8 mouse cellular contexts compared by ENCODE assay signal in genomic region chr17:84083307-84084263, GRCm38 (mm10).
DNase-seq lines count a peak whose midpoint lies in the region; ATAC-seq lines count a peak whose summit lies in the region.

No protein-coding gene starts in this region.

- no peak overlapping the region for H3K9ac ChIP-seq in hindbrain, embryonic 16.5 days (ENCODE audit: low read depth, low read length)
- H3K9ac ChIP-seq in hindbrain, embryonic 14.5 days, result no peak overlapping the region
- no peak overlapping the region for H3K9ac ChIP-seq in limb, embryonic 15.5 days
- no peak overlapping the region for H3K9ac ChIP-seq in forebrain, embryonic 13.5 days

- intact Hi-C loops in heart, postnatal 14 days (cut with DNase I), result no loop called here

- no peaks in the 10 kb centered on the region for H3K36me3 ChIP-seq in hindbrain, embryonic 16.5 days (ENCODE audit: control insufficient read depth, insufficient read depth, low read length)
- H3K36me3 ChIP-seq in hindbrain, embryonic 14.5 days (replicated peaks; ENCODE audit: control insufficient read depth, insufficient read depth), result no peaks in the 10 kb centered on the region
- no peaks in the 10 kb centered on the region for H3K36me3 ChIP-seq in embryonic facial prominence, embryonic 10.5 days (replicated peaks)
- no peaks in the 10 kb centered on the region for H3K36me3 ChIP-seq in limb, embryonic 15.5 days
- no peaks in the 10 kb centered on the region for H3K36me3 ChIP-seq in forebrain, embryonic 13.5 days (ENCODE audit: poor library complexity, severe bottlenecking)

- no peak overlapping the region for H3K4me3 ChIP-seq in hindbrain, embryonic 16.5 days (ENCODE audit: low read length)
- H3K4me3 ChIP-seq in hindbrain, embryonic 14.5 days (replicated peaks; ENCODE audit: low read length), result no peak overlapping the region
- no peak overlapping the region for H3K4me3 ChIP-seq in embryonic facial prominence, embryonic 10.5 days
- no peak overlapping the region for H3K4me3 ChIP-seq in limb, embryonic 15.5 days
- H3K4me3 ChIP-seq in forebrain, embryonic 13.5 days, result no peak overlapping the region

- WGBS in hindbrain, embryonic 16.5 days, result 74% methylated on average over 16 of the region's 16 CpGs
- 78% methylated on average over 16 of the region's 16 CpGs for WGBS in hindbrain, embryonic 14.5 days
- WGBS in embryonic facial prominence, embryonic 10.5 days, result 61% methylated on average over 16 of the region's 16 CpGs
- WGBS in limb, embryonic 15.5 days, result 49% methylated on average over 16 of the region's 16 CpGs
- 78% methylated on average over 16 of the region's 16 CpGs for WGBS in forebrain, embryonic 13.5 days

- no peak for ATAC-seq in hindbrain, embryonic 16.5 days
- ATAC-seq in hindbrain, embryonic 14.5 days (ENCODE audit: low FRiP score), result no peak
- ATAC-seq in limb, embryonic 15.5 days (ENCODE audit: insufficient number of reproducible peaks, low FRiP score, low TSS enrichment, low read depth), result no peak; the same call in 1 of the 2 replicates
- ATAC-seq in forebrain, embryonic 13.5 days, result no peak

- peaks cover 15% of the 10 kb centered on the region for H3K4me1 ChIP-seq in hindbrain, embryonic 16.5 days (ENCODE audit: control insufficient read depth, insufficient read depth, low read depth, low read length)
- H3K4me1 ChIP-seq in hindbrain, embryonic 14.5 days (replicated peaks; ENCODE audit: control insufficient read depth, insufficient read depth, low read length), result peaks cover 26% of the 10 kb centered on the region
- H3K4me1 ChIP-seq in embryonic facial prominence, embryonic 10.5 days, result peaks cover 48% of the 10 kb centered on the region
- peaks cover 55% of the 10 kb centered on the region for H3K4me1 ChIP-seq in limb, embryonic 15.5 days
- peaks cover 37% of the 10 kb centered on the region for H3K4me1 ChIP-seq in forebrain, embryonic 13.5 days

- H3K27ac ChIP-seq in hindbrain, embryonic 16.5 days (ENCODE audit: low read depth, low read length), result 0 out of 2 replicates have a peak overlapping the region, but pooled peaks have one; percentile 9
- H3K27ac ChIP-seq in hindbrain, embryonic 14.5 days, result no peak overlapping the region
- peak overlapping the region; percentile 73 for H3K27ac ChIP-seq in embryonic facial prominence, embryonic 10.5 days (replicated peaks)
- H3K27ac ChIP-seq in limb, embryonic 15.5 days, result peak overlapping the region; percentile 81
- H3K27ac ChIP-seq in forebrain, embryonic 13.5 days, result no peak overlapping the region

- H3K4me2 ChIP-seq in hindbrain, embryonic 16.5 days (ENCODE audit: low read length), result no peak overlapping the region
- no peak overlapping the region for H3K4me2 ChIP-seq in hindbrain, embryonic 14.5 days (replicated peaks)
- no peak overlapping the region for H3K4me2 ChIP-seq in limb, embryonic 15.5 days
- H3K4me2 ChIP-seq in forebrain, embryonic 13.5 days, result no peak overlapping the region

- H3K9me3 ChIP-seq in hindbrain, embryonic 16.5 days (ENCODE audit: control insufficient read depth, low read length), result no peaks in the 10 kb centered on the region
- H3K9me3 ChIP-seq in hindbrain, embryonic 14.5 days (ENCODE audit: control insufficient read depth, low read length), result no peaks in the 10 kb centered on the region
- H3K9me3 ChIP-seq in embryonic facial prominence, embryonic 10.5 days, result no peaks in the 10 kb centered on the region
- no peaks in the 10 kb centered on the region for H3K9me3 ChIP-seq in limb, embryonic 15.5 days
- no peaks in the 10 kb centered on the region for H3K9me3 ChIP-seq in forebrain, embryonic 13.5 days (replicated peaks)

- no peaks in the 10 kb centered on the region for H3K27me3 ChIP-seq in hindbrain, embryonic 16.5 days (replicated peaks; ENCODE audit: control insufficient read depth, insufficient read depth, low read length)
- no peaks in the 10 kb centered on the region for H3K27me3 ChIP-seq in hindbrain, embryonic 14.5 days (ENCODE audit: control insufficient read depth, insufficient read depth, low read length)
- peaks cover 8% of the 10 kb centered on the region; the same call in 1 of the 2 replicates for H3K27me3 ChIP-seq in embryonic facial prominence, embryonic 10.5 days (replicated peaks; ENCODE audit: low read depth, poor library complexity, severe bottlenecking)
- H3K27me3 ChIP-seq in limb, embryonic 15.5 days, result no peaks in the 10 kb centered on the region
- no peaks in the 10 kb centered on the region for H3K27me3 ChIP-seq in forebrain, embryonic 13.5 days

- DNase-seq in hindbrain, embryonic 14.5 days (ENCODE audit: low spot score), result no peak
- DNase-seq in embryonic facial prominence, embryonic 10.5 days (ENCODE audit: low spot score), result peak; percentile 49
- peak; percentile 57 to 73 for DNase-seq in heart, postnatal 14 days
- peak; percentile 36 for DNase-seq in thymus, postnatal 4 days
- DNase-seq in spleen, postnatal 14 days (ENCODE audit: low spot score in 2 of 2), result no peak

Comparison
In these comparisons a context has a peak if more than half of its experiments do, and no peak if none do; other contexts are left out.
1. H3K27ac ChIP-seq: peak in hindbrain, embryonic 16.5 days (single experiment), embryonic facial prominence, embryonic 10.5 days (single experiment) and limb, embryonic 15.5 days (single experiment); none in hindbrain, embryonic 14.5 days (single experiment) and forebrain, embryonic 13.5 days (single experiment).
2. DNase-seq: peak in embryonic facial prominence, embryonic 10.5 days (single experiment), heart, postnatal 14 days (2 of 2) and thymus, postnatal 4 days (single experiment); none in hindbrain, embryonic 14.5 days (single experiment) and spleen, postnatal 14 days (0 of 2).